Mouse (Mus musculus) stomach, embryonic 16.5 days (tissue): ENCODE data around the gene Olfr1395. TPM values are rescaled to one million over a fixed set of nuclear protein-coding genes. Genes with fewer than 3 reads are reported as not detected.

Source experiments
- ATAC-seq: fragments of 200-750 bp; cut with Nextera tagmentation; 2 replicates; pipeline ENCODE4 v1.8.0; 2017; ENCODE audit warnings: moderate number of reproducible peaks, moderate TSS enrichment; ENCODE audit not compliant: insufficient read depth, low FRiP score
- H3K27ac ChIP-seq: fragments of 300-500 bp; sonication (generic); 2 replicates; pipeline ENCODE4 v1.5.1; 2014; ENCODE audit warnings: low read length
- H3K27me3 ChIP-seq: fragments of 300-500 bp; sonication (generic); 2 replicates; pipeline ENCODE4 v1.6.1; 2014; ENCODE audit warnings: low read length, control low read depth, mixed read lengths; ENCODE audit not compliant: control insufficient read depth, insufficient read depth
- H3K36me3 ChIP-seq: fragments of 300-500 bp; sonication (generic); 2 replicates; pipeline ENCODE4 v1.6.1; 2014; ENCODE audit warnings: low read length; ENCODE audit not compliant: control insufficient read depth, insufficient read depth
- H3K4me1 ChIP-seq: fragments of 300-500 bp; sonication (generic); 2 replicates; pipeline ENCODE4 v1.6.1; 2014; ENCODE audit warnings: low read length, control low read depth, mixed read lengths; ENCODE audit not compliant: control insufficient read depth, insufficient read depth
- H3K4me2 ChIP-seq: fragments of 300-500 bp; sonication (generic); 2 replicates; pipeline ENCODE4 v1.6.1; 2014; ENCODE audit warnings: low read depth, low read length, mixed read lengths
- H3K4me3 ChIP-seq: fragments of 300-500 bp; sonication (generic); replicated peaks from 2 replicates; pipeline ENCODE4 v1.5.1; 2014; ENCODE audit warnings: mild to moderate bottlenecking, low read length
- H3K9ac ChIP-seq: fragments of 300-500 bp; sonication (generic); 2 replicates; pipeline ENCODE4 v1.6.1; 2014; ENCODE audit warnings: low read length
- H3K9me3 ChIP-seq: fragments of 300-500 bp; sonication (generic); replicated peaks from 2 replicates; pipeline ENCODE4 v1.6.1; 2016; ENCODE audit warnings: low read length, control low read depth; ENCODE audit not compliant: control insufficient read depth
- whole genome bisulfite sequencing: fragments of 180-500 bp; shearing (Covaris S2); extraction: QIAGEN DNeasy Blood & Tissue Kit; methylation state at CpG from one replicate; pipeline ENCODE4 v1.1.7; 2014; 5-methylcytosine and 5-hydroxymethylcytosine counted together
- polyA plus RNA-seq: library from polyadenylated mRNA; unstranded; fragments of >200 nt; fragmentation: Nextera tagmentation; extraction: Ambion mirVana; gene quantifications from 2 replicates; pipeline ENCODE4 v1.2.1, GENCODE M21; 2015

Gene Olfr1395
- polyA plus RNA-seq, 1 experiment from 2014 or later = not detected

GRCm38 (mm10) chr11:49107650-49108537 is 34.2 kb upstream of the Olfr1395 start:
- 0 out of 2 replicates have a peak, but pooled peaks have one; percentile 42 for ATAC-seq
- Histone ChIP-seq H3K4me2 (no peak overlapping the region), H3K27ac (no peak overlapping the region), H3K9me3 (no peaks in the 10 kb centered on the region), H3K27me3 (no peaks in the 10 kb centered on the region), H3K36me3 (no peaks in the 10 kb centered on the region), H3K4me1 (peaks cover 4% of the 10 kb centered on the region; the same call in 1 of the 2 replicates), H3K9ac (no peak overlapping the region), H3K4me3 (no peak overlapping the region)
- WGBS = 43% methylated on average over 10 of the region's 10 CpGs

GRCm38 (mm10) chr11:49108833-49109232 is 33.2 kb upstream of the Olfr1395 start:
- Histone ChIP-seq H3K36me3 (no peaks in the 10 kb centered on the region), H3K27me3 (no peaks in the 10 kb centered on the region), H3K27ac (no peak overlapping the region), H3K4me1 (peaks cover 4% of the 10 kb centered on the region; the same call in 1 of the 2 replicates), H3K9ac (no peak overlapping the region), H3K4me2 (no peak overlapping the region), H3K4me3 (no peak overlapping the region), H3K9me3 (no peaks in the 10 kb centered on the region)
- ATAC-seq = no peak
- 46% methylated on average over 1 of the region's 1 CpGs for WGBS

GRCm38 (mm10) chr11:49111000-49111399 is 31.1 kb upstream of the Olfr1395 start:
- WGBS = 65% methylated on average over 1 of the region's 1 CpGs
- ATAC-seq = no peak

GRCm38 (mm10) chr11:49112624-49113219 is 29.4 kb upstream of the Olfr1395 start:
- no peaks in the 10 kb centered on the region for H3K36me3 ChIP-seq
- H3K27me3 ChIP-seq = no peaks in the 10 kb centered on the region
- no peak for ATAC-seq
- no peak overlapping the region for H3K27ac ChIP-seq
- no peak overlapping the region for H3K9ac ChIP-seq
- WGBS = 71% methylated on average over 6 of the region's 6 CpGs
- no peak overlapping the region for H3K4me2 ChIP-seq
- no peak overlapping the region for H3K4me3 ChIP-seq
- H3K9me3 ChIP-seq = no peaks in the 10 kb centered on the region
- peaks cover 4% of the 10 kb centered on the region; the same call in 1 of the 2 replicates for H3K4me1 ChIP-seq

More at GRCm38 (mm10) chr11:49111000-49111399, 31.1 kb upstream of the Olfr1395 start:
- Histone ChIP-seq H3K36me3 (no peaks in the 10 kb centered on the region), H3K27ac (no peak overlapping the region), H3K4me2 (no peak overlapping the region), H3K9ac (no peak overlapping the region), H3K27me3 (no peaks in the 10 kb centered on the region), H3K9me3 (no peaks in the 10 kb centered on the region), H3K4me3 (no peak overlapping the region), H3K4me1 (peaks cover 4% of the 10 kb centered on the region; the same call in 1 of the 2 replicates)

- Histone ChIP-seq H3K27ac (no peak overlapping the region), H3K4me1 (peaks cover 4% of the 10 kb centered on the region; the same call in 1 of the 2 replicates), H3K27me3 (no peaks in the 10 kb centered on the region), H3K36me3 (no peaks in the 10 kb centered on the region), H3K4me3 (no peak overlapping the region), H3K9ac (no peak overlapping the region), H3K9me3 (no peaks in the 10 kb centered on the region), H3K4me2 (no peak overlapping the region)
- ATAC-seq = no peak
- WGBS = 50% methylated on average over 2 of the region's 2 CpGs
Observed at GRCm38 (mm10) chr11:49114158-49114557, 27.9 kb upstream of the Olfr1395 start.

- no peak within 1 kb of the TSS for H3K4me3 ChIP-seq
- H3K9me3 ChIP-seq = no peaks in the 10 kb centered on the region
- no peaks in the 10 kb centered on the region for H3K27me3 ChIP-seq
- H3K27ac ChIP-seq = 0 out of 2 replicates have a peak within 1 kb of the TSS, but pooled peaks have one; percentile 10
- no peak for ATAC-seq
- no peak within 1 kb of the TSS for H3K4me2 ChIP-seq
- H3K36me3 ChIP-seq = no peaks in the 10 kb centered on the region
- H3K4me1 ChIP-seq = peaks cover 4% of the 10 kb centered on the region; the same call in 1 of the 2 replicates
- no peak within 1 kb of the TSS for H3K9ac ChIP-seq
Observed at GRCm38 (mm10) chr11:49114774-49115173, 27.3 kb upstream of the Olfr1395 start, which contains the start of gene Olfr1396. Olfr1396 (minus strand) TSS chr11:49114874.

GRCm38 (mm10) chr11:49119635-49120034 is 22.4 kb upstream of the Olfr1395 start:
- WGBS = 75% methylated on average over 3 of the region's 3 CpGs

GRCm38 (mm10) chr11:49124169-49124568 is 17.9 kb upstream of the Olfr1395 start:
- Histone ChIP-seq H3K36me3 (no peaks in the 10 kb centered on the region), H3K27ac (no peak overlapping the region), H3K4me3 (no peak overlapping the region), H3K27me3 (no peaks in the 10 kb centered on the region), H3K9ac (no peak overlapping the region), H3K9me3 (no peaks in the 10 kb centered on the region), H3K4me2 (no peak overlapping the region), H3K4me1 (no peaks in the 10 kb centered on the region)
- no peak for ATAC-seq
- WGBS = 83% methylated on average over 2 of the region's 2 CpGs

More at GRCm38 (mm10) chr11:49119635-49120034, 22.4 kb upstream of the Olfr1395 start:
- Histone ChIP-seq H3K4me1 (no peaks in the 10 kb centered on the region), H3K4me3 (no peak overlapping the region), H3K9me3 (no peaks in the 10 kb centered on the region), H3K27me3 (no peaks in the 10 kb centered on the region), H3K27ac (no peak overlapping the region), H3K4me2 (no peak overlapping the region), H3K36me3 (no peaks in the 10 kb centered on the region), H3K9ac (no peak overlapping the region)
- no peak for ATAC-seq

GRCm38 (mm10) chr11:49154077-49154476 is 12.0 kb downstream of the Olfr1395 start, which contains the start of gene Olfr1394:
Olfr1394 (plus strand) TSS chr11:49154377.
- Histone ChIP-seq H3K9me3 (no peaks in the 10 kb centered on the region), H3K27ac (no peak within 1 kb of the TSS), H3K27me3 (no peaks in the 10 kb centered on the region), H3K4me1 (no peaks in the 10 kb centered on the region), H3K9ac (no peak within 1 kb of the TSS), H3K36me3 (no peaks in the 10 kb centered on the region), H3K4me2 (no peak within 1 kb of the TSS), H3K4me3 (no peak within 1 kb of the TSS)
- ATAC-seq = no peak
- WGBS = 85% methylated on average over 1 of the region's 1 CpGs
